In the genomic region with DNA sequence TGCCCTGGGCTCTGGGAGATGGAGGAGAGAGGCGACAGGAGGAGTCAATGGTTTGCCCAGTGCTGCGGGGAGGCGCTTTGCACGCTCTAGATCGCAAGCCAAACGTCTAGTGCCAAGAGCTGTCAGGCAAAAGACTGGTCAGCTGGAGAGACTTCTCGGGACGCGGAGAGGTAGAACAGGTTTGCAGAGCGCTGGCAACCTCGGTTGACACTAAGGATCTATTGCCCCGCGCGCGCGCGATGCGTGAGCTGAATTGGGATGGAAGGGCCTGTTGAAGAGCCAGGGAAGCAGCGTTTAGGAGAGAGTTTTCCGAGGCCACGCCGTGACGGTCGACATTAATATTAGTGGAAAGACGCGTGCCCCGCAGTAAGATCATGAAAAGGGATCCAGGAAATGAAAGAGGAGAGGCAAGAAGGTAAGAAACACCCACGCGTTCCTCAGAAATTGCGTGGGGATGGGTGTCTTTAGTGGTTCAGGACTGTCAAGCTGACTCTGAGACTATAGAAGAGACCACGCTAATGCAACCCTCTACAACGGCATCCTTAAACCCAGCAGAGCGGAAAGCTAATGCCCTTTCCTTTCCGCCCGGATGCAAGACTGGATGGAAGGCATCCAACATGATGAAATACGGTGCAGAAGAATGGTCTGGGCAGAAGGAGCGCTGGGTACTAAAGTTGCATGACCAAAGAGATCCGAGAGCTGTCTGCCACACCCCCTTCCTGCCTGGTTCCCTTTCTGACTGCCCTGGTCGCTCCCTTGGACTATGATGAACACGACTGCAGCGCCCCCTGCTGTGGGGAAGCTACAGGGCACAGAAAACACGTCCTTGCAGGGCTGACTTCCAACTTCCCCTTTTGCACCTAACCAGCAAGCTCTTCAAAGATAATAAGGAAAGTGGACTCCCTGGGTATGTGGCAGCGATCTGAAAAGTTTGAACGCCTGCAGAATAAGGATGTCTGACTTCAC, we compare ENCODE assay signal across 7 mouse cellular contexts. TPM values are rescaled to one million over a fixed set of nuclear protein-coding genes. Genes with fewer than 3 reads are reported as not detected.
DNase-seq lines count a peak whose midpoint lies in the region; ATAC-seq and TF ChIP-seq lines count a peak whose summit lies in the region.

No protein-coding gene starts in this region.

- no peaks in the 10 kb centered on the region for H3K27me3 ChIP-seq in intestine, postnatal 0 days (replicated peaks; ENCODE audit: control insufficient read depth, insufficient read depth, low read length)
- H3K27me3 ChIP-seq in midbrain, embryonic 12.5 days, result peaks cover 14% of the 10 kb centered on the region; the same call in 1 of the 2 replicates
- no peaks in the 10 kb centered on the region for H3K27me3 ChIP-seq in small intestine, adult 2 months (ENCODE audit: control insufficient read depth, insufficient read depth, low read length)

- intact Hi-C loops in left cerebral cortex, postnatal 4 days (cut with DNase I), result loop anchor here (5.0 kb wide), 2 partner anchors 137 to 1793 kb away; no protein-coding TSS in a partner anchor

- H3K9me3 ChIP-seq in intestine, postnatal 0 days (ENCODE audit: control insufficient read depth), result no peaks in the 10 kb centered on the region
- no peaks in the 10 kb centered on the region for H3K9me3 ChIP-seq in midbrain, embryonic 12.5 days

- no peak for TF ChIP-seq POLR2A in small intestine, adult 2 months (IDR thresholded peaks at IDR 0.05; ENCODE audit: low read depth, low read length)

- no peaks in the 10 kb centered on the region for H3K36me3 ChIP-seq in intestine, postnatal 0 days (ENCODE audit: control insufficient read depth, insufficient read depth)
- no peaks in the 10 kb centered on the region for H3K36me3 ChIP-seq in midbrain, embryonic 12.5 days
- no peaks in the 10 kb centered on the region for H3K36me3 ChIP-seq in small intestine, adult 2 months (ENCODE audit: control insufficient read depth, insufficient read depth, low read length)

- TF ChIP-seq CTCF in intestine, postnatal 0 days (IDR thresholded peaks at IDR 0.05; ENCODE audit: low read depth), result peak; percentile 98
- TF ChIP-seq CTCF in small intestine, adult 2 months (IDR thresholded peaks at IDR 0.05; ENCODE audit: extremely low read depth, insufficient read length, insufficient replicate concordance, low read depth, low read length), result peak; percentile 94; the same call in 1 of the 2 replicates

- ATAC-seq in intestine, postnatal 0 days, result peak; percentile 75
- peak; percentile 77 for ATAC-seq in midbrain, embryonic 12.5 days (ENCODE audit: low FRiP score, low read depth)

- H3K27ac ChIP-seq in intestine, postnatal 0 days (ENCODE audit: low read depth, low read length), result peak overlapping the region; percentile 87
- H3K27ac ChIP-seq in midbrain, embryonic 12.5 days (replicated peaks), result peak overlapping the region; percentile 86
- H3K27ac ChIP-seq in small intestine, adult 2 months (ENCODE audit: insufficient read depth, low read depth, low read length), result 0 out of 2 replicates have a peak overlapping the region, but pooled peaks have one; percentile 17

- peak overlapping the region; percentile 77 for H3K9ac ChIP-seq in intestine, postnatal 0 days (ENCODE audit: low read depth, low read length)
- H3K9ac ChIP-seq in midbrain, embryonic 12.5 days (replicated peaks), result peak overlapping the region; percentile 75

- WGBS in intestine, postnatal 0 days, result under 1% methylated on average over 44 of the region's 44 CpGs
- WGBS in midbrain, embryonic 12.5 days, result under 1% methylated on average over 44 of the region's 44 CpGs
- under 1% methylated on average over 44 of the region's 44 CpGs for WGBS in small intestine, adult 2 months

- H3K4me1 ChIP-seq in intestine, postnatal 0 days (replicated peaks; ENCODE audit: control insufficient read depth, insufficient read depth, low read length), result no peaks in the 10 kb centered on the region
- H3K4me1 ChIP-seq in midbrain, embryonic 12.5 days, result peaks cover 15% of the 10 kb centered on the region
- H3K4me1 ChIP-seq in small intestine, adult 2 months (ENCODE audit: control insufficient read depth, insufficient read depth, insufficient read length, low read length), result peaks cover 3% of the 10 kb centered on the region; the same call in 1 of the 2 replicates

- DNase-seq in adrenal gland, adult 8-10 months, result peak; percentile 87
- DNase-seq in embryo, embryonic 9.5 days (ENCODE audit: extremely low spot score), result peak; percentile 95
- DNase-seq in gastrocnemius, postnatal 4 days (ENCODE audit: low spot score in 2 of 2), result peak; percentile 88 to 93
- DNase-seq in left cerebral cortex, postnatal 4 days, result peak; percentile 97

- H3K4me2 ChIP-seq in intestine, postnatal 0 days (replicated peaks; ENCODE audit: low read depth), result peak overlapping the region; percentile 93
- peak overlapping the region; percentile 90 for H3K4me2 ChIP-seq in midbrain, embryonic 12.5 days (replicated peaks)

- peak overlapping the region; percentile 90 for H3K4me3 ChIP-seq in intestine, postnatal 0 days (ENCODE audit: low read depth, low read length)
- H3K4me3 ChIP-seq in midbrain, embryonic 12.5 days, result peak overlapping the region; percentile 72
- H3K4me3 ChIP-seq in small intestine, adult 2 months (ENCODE audit: low read depth, low read length), result peak overlapping the region; percentile 85

RNA-seq across cellular contexts. Expression of a gene that starts 0.7 kb away (rescaled TPM):
- 1 to 10 TPM; 2.0 to 5.2 (median 2.9) TPM for total RNA-seq in adrenal gland, adult 8-10 months (2022)
- total RNA-seq in gastrocnemius, postnatal 4 days (2021), result 10 to 100 TPM; 16.0 to 19.7 TPM
- polyA plus RNA-seq in intestine, postnatal 0 days (2015; fragmentation: Nextera tagmentation; extraction: Ambion mirVana), result 4.1 and 4.9 TPM in 2 replicates
- total RNA-seq in left cerebral cortex, postnatal 4 days (2021), result 10 to 100 TPM; 12.9 to 14.0 TPM
- 10.9 and 12.2 TPM in 2 replicates for polyA plus RNA-seq in midbrain, embryonic 12.5 days (2016; fragmentation: Nextera tagmentation; extraction: Ambion mirVana)
- polyA plus RNA-seq in small intestine, adult 2 months (2012; rRNA removed), result 1.8 and 2.9 TPM in 2 replicates

Comparison
In these comparisons a context has a peak if more than half of its experiments do, and no peak if none do; other contexts are left out.
1. Peak in every context shown above with its lines: DNase-seq, ATAC-seq, H3K4me3 ChIP-seq and H3K27ac ChIP-seq.
2. H3K27ac ChIP-seq: peak in every context shown above with its lines; median percentile 87 in intestine, postnatal 0 days; 86 in midbrain, embryonic 12.5 days; 17 in small intestine, adult 2 months.